Mouse (Mus musculus) lung, postnatal 0 days (tissue): ENCODE results near the gene Mtmr6.

ENCODE experiments used
- CTCF ChIP-seq: IDR thresholded peaks from 2 replicates; pipeline ENCODE4 v1.5.1; 2016; ENCODE audit warnings: antibody characterized with exemption, mild to moderate bottlenecking
- EP300 ChIP-seq: IDR thresholded peaks from 2 replicates; pipeline ENCODE4 v1.6.1; 2016; ENCODE audit warnings: antibody characterized with exemption, mild to moderate bottlenecking, control low read depth

- TF ChIP-seq CTCF: no peak; the same call in 1 of the 2 replicates
- TF ChIP-seq EP300: peak; percentile 87
Observed at GRCm38 (mm10) chr14:60251281-60252003, 13.6 kb upstream of the Mtmr6 start, which contains the start of the genes Nupl1 and Gm49336.
